Mouse (Mus musculus) liver, embryonic 16.5 days (tissue): ENCODE measurements at regions not wholly inside any gene's neighbourhood (a gene's known extent, or its start where the extent isn't known, plus 50 kb on each side); places are given as distances from the start of the nearest gene placed in this dataset.

ENCODE experiments used
- ATAC-seq: fragments of 200-750 bp; cut with Nextera tagmentation; 2 replicates; pipeline ENCODE4 v1.8.0; 2017; ENCODE audit warnings: low read depth, mild to moderate bottlenecking, moderate number of reproducible peaks, moderate library complexity
- H3K27ac ChIP-seq: fragments of 300-500 bp; sonication (generic); 2 replicates; pipeline ENCODE4 v1.5.1; 2014; ENCODE audit warnings: mild to moderate bottlenecking, low read length
- H3K27me3 ChIP-seq: fragments of 300-500 bp; sonication (generic); 2 replicates; pipeline ENCODE4 v1.6.1; 2014; ENCODE audit warnings: low read depth, low read length, mixed read lengths; ENCODE audit not compliant: control insufficient read depth, insufficient read depth
- H3K36me3 ChIP-seq: fragments of 300-500 bp; sonication (generic); 2 replicates; pipeline ENCODE4 v1.6.1; 2014; ENCODE audit warnings: mild to moderate bottlenecking; ENCODE audit not compliant: control insufficient read depth, insufficient read depth
- H3K4me1 ChIP-seq: fragments of 300-500 bp; sonication (generic); 2 replicates; pipeline ENCODE4 v1.6.1; 2014; ENCODE audit warnings: low read depth, low read length, mixed read lengths; ENCODE audit not compliant: control insufficient read depth
- H3K4me2 ChIP-seq: fragments of 300-500 bp; sonication (generic); 2 replicates; pipeline ENCODE4 v1.6.1; 2014; ENCODE audit warnings: low read depth, low read length, mixed read lengths
- H3K4me3 ChIP-seq: fragments of 300-500 bp; sonication (generic); 2 replicates; pipeline ENCODE4 v1.5.1; 2014; ENCODE audit warnings: low read depth, mild to moderate bottlenecking, low read length
- H3K9ac ChIP-seq: fragments of 300-500 bp; sonication (generic); 2 replicates; pipeline ENCODE4 v1.6.1; 2014; ENCODE audit warnings: low read depth, low read length
- H3K9me3 ChIP-seq: fragments of 300-500 bp; sonication (generic); replicated peaks from 2 replicates; pipeline ENCODE4 v1.6.1; 2016; ENCODE audit warnings: low read length; ENCODE audit not compliant: control insufficient read depth
- WGBS: fragments of 180-500 bp; shearing (Covaris S2); extraction: QIAGEN DNeasy Blood & Tissue Kit; methylation state at CpG from one replicate; pipeline ENCODE4 v1.1.7; 2014; ENCODE audit not compliant: insufficient replicate concordance; 5-methylcytosine and 5-hydroxymethylcytosine counted together

DNA sequence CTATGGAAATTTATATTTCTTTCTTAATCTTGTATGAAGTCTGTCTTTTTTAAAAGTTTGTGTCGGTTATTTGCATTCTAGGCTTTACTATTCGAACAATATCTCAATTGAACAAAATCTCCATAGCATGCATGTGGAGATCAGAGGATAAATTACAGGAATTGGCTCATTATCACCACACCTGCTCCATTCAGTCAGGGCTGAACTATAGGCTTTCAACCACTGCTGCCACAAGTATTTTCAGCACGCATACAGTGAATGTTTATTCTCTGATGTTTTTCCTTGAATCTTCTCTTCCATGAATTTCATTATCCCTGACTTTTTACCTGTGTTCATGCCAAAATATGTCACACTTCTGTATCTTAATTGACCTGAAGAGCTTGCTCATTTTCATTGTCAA is 207.2 kb downstream of the Etv1 start:
- no peak for ATAC-seq
- Histone ChIP-seq H3K9me3 (no peaks in the 10 kb centered on the region), H3K27ac (no peak overlapping the region), H3K9ac (no peak overlapping the region), H3K27me3 (no peaks in the 10 kb centered on the region), H3K4me2 (no peak overlapping the region), H3K4me3 (no peak overlapping the region), H3K36me3 (no peaks in the 10 kb centered on the region), H3K4me1 (no peaks in the 10 kb centered on the region)
- 66% methylated on average over 3 of the region's 3 CpGs for WGBS

DNA sequence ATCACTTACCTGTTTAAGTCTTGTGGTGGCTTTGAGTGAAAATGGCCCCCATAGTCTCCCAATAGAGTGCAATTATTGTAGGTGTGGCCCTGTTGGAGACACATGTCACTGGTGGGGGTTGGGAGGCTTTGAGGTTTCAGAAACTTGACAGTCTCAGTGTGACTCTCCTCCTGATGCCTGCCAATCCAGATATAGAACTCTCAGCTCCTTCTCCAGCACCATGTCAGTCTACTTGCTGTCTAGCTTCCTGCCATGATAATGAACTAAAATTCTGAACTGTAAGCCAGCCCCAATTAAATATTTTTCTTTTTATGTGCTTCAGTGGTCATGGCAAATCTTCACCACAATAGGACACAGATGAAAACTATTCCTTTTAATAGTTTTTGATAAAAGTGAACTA is 208.1 kb downstream of the Etv1 start:
- no peaks in the 10 kb centered on the region for H3K4me1 ChIP-seq
- H3K27me3 ChIP-seq, result no peaks in the 10 kb centered on the region
- no peak for ATAC-seq
- no peak overlapping the region for H3K4me2 ChIP-seq
- no peaks in the 10 kb centered on the region for H3K36me3 ChIP-seq
- H3K4me3 ChIP-seq, result no peak overlapping the region
- no peak overlapping the region for H3K9ac ChIP-seq
- no peak overlapping the region for H3K27ac ChIP-seq
- no peaks in the 10 kb centered on the region for H3K9me3 ChIP-seq

DNA sequence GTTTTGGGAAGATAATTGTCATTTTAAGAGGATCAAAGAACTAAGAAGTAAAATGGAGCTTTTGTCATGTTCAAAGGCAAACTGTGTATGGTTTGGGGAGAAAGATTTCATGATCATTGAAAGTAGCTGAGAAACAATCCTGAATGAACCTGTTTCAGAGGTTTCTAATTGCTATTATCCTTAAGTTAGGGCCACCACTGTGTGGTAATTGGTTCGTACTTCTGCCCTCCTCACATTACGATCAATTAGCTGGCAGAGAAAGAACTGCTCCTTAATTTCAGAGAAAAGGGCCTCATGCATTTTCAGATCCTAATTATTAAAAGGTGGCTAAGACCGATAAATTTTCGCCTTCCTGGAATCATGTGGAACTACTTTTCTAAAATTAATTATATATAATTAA is 208.6 kb downstream of the Etv1 start:
- Histone ChIP-seq H3K4me3 (no peak overlapping the region), H3K36me3 (no peaks in the 10 kb centered on the region), H3K9ac (no peak overlapping the region), H3K4me1 (no peaks in the 10 kb centered on the region), H3K27ac (no peak overlapping the region), H3K27me3 (no peaks in the 10 kb centered on the region), H3K9me3 (no peaks in the 10 kb centered on the region), H3K4me2 (no peak overlapping the region)
- WGBS, result 65% methylated on average over 4 of the region's 4 CpGs
- ATAC-seq, result no peak

DNA sequence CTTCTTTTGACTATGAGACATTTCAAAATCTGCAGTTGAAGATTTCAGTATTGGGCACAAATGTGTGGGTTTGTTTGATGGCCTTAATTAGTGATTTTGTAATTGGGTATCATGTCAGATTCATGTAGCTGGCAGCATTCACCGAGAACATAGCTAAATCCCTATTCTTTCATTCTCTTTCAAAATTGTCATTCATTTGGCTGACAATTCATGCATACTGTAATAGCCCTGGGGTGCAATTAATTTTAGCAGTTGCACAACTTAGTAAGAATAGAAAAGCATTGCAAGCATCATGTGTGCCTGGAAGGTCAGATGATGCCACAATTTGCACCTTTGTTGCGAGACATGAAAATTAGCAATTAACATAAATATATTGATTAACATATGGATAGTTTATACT is 248.0 kb downstream of the Etv1 start:
- no peak overlapping the region for H3K4me2 ChIP-seq
- no peak for ATAC-seq
- no peaks in the 10 kb centered on the region for H3K27me3 ChIP-seq
- H3K36me3 ChIP-seq, result no peaks in the 10 kb centered on the region
- no peaks in the 10 kb centered on the region for H3K4me1 ChIP-seq
- H3K4me3 ChIP-seq, result no peak overlapping the region
- no peak overlapping the region for H3K9ac ChIP-seq
- 63% methylated on average over 2 of the region's 2 CpGs for WGBS
- H3K27ac ChIP-seq, result no peak overlapping the region
- H3K9me3 ChIP-seq, result no peaks in the 10 kb centered on the region

DNA sequence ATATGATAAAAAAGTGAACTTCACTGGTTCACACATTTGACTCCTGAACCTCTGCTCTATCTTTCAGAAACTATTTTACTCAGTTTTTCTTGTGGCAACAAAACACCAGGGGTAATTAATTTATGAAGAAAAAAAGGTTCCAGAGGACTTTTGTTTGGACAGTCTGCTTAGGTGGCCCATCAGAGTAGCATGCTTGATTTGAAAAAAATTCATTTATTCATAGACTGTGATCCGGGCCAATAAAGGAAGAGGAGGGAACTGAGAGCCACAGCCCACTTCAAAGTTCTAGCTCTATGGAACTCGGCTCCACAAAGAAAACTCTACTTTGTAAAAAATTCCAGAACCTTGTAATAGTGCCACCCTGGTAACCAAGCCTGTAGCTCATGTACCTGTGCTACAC is 248.8 kb downstream of the Etv1 start:
- H3K4me2 ChIP-seq, result no peak overlapping the region
- H3K9me3 ChIP-seq, result no peaks in the 10 kb centered on the region
- no peaks in the 10 kb centered on the region for H3K36me3 ChIP-seq
- ATAC-seq, result no peak
- H3K9ac ChIP-seq, result no peak overlapping the region
- H3K4me1 ChIP-seq, result no peaks in the 10 kb centered on the region
- WGBS, result 52% methylated on average over 2 of the region's 2 CpGs
- no peaks in the 10 kb centered on the region for H3K27me3 ChIP-seq
- H3K4me3 ChIP-seq, result no peak overlapping the region
- no peak overlapping the region for H3K27ac ChIP-seq

DNA sequence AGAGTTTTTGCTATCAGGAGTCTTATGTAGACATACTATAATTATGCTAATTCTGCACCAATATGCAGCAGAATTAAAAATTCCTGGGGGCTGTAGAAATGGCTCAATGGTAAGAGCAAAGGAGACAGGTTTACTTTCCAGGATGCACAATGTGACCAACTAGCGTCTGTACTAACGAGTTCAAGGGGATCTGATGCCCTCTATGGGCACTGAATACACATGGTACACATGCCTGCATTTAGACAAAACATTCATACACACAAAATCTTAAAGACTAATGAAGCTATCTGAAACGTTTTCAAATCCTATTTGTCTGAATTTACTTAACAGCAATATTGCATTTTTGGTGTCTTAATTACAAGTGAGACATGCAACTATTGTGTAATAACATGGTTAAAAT is 254.8 kb downstream of the Etv1 start:
- Histone ChIP-seq H3K4me3 (no peak overlapping the region), H3K4me1 (no peaks in the 10 kb centered on the region)

DNA sequence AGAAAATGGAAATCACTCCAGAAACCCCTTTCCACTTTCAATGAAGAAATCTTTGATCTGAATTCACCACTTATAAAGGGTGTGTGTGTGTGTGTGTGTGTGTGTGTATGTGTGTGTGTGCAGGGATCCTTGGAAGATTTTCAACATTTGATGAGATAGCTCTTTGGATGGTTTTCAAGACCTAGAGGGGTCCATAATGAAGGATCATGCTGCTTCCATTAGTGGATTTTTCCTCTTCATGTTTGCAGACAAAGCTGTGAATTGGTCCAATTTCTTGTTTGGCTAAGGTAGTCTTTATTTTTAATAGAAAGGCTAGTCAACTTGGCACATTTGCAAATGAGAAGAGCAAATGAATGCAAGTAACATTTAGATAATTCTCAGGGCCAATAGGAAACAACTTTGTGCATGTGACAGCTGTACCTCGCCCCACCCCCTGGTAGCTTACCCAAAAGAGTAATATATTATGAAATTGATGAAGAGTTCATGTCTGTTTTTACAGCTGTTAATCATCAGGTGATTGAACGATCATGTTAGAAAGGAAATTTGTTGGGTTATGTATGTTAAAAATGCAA is 257.4 kb downstream of the Etv1 start:
- H3K9ac ChIP-seq, result no peak overlapping the region
- H3K36me3 ChIP-seq, result no peaks in the 10 kb centered on the region
- WGBS, result 57% methylated on average over 2 of the region's 2 CpGs
- H3K9me3 ChIP-seq, result no peaks in the 10 kb centered on the region
- H3K4me3 ChIP-seq, result no peak overlapping the region
- H3K27ac ChIP-seq, result no peak overlapping the region
- H3K27me3 ChIP-seq, result no peaks in the 10 kb centered on the region
- no peaks in the 10 kb centered on the region for H3K4me1 ChIP-seq
- ATAC-seq, result no peak
- H3K4me2 ChIP-seq, result no peak overlapping the region

More for the DNA sequence above, 254.8 kb downstream of the Etv1 start:
- Histone ChIP-seq H3K27ac (no peak overlapping the region), H3K9ac (no peak overlapping the region), H3K27me3 (no peaks in the 10 kb centered on the region), H3K4me2 (no peak overlapping the region), H3K9me3 (no peaks in the 10 kb centered on the region), H3K36me3 (no peaks in the 10 kb centered on the region)
- WGBS, result 40% methylated on average over 3 of the region's 3 CpGs
- no peak for ATAC-seq

DNA sequence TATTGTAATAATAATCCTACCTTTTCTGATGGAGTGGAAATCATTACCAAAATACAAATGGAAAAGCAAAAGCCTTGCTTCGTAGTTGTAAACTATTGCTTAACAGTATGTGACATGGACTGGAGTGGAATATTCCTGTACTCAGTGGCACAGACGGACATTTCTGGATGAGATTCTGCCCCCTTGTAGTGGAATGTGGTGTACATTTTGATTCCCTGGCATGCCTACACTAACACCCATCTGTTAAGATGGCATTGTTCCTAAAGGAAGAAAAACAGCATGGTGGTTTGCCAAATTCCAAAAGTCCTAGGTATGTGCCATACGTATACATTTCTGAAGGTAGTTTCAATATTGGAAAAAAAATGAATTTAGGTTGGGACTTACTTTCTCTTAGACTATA is 258.9 kb downstream of the Etv1 start:
- no peak for ATAC-seq
- Histone ChIP-seq H3K27ac (no peak overlapping the region), H3K27me3 (no peaks in the 10 kb centered on the region), H3K9ac (no peak overlapping the region), H3K36me3 (no peaks in the 10 kb centered on the region), H3K4me3 (no peak overlapping the region), H3K4me2 (no peak overlapping the region), H3K9me3 (no peaks in the 10 kb centered on the region), H3K4me1 (no peaks in the 10 kb centered on the region)
- 65% methylated on average over 3 of the region's 3 CpGs for WGBS

DNA sequence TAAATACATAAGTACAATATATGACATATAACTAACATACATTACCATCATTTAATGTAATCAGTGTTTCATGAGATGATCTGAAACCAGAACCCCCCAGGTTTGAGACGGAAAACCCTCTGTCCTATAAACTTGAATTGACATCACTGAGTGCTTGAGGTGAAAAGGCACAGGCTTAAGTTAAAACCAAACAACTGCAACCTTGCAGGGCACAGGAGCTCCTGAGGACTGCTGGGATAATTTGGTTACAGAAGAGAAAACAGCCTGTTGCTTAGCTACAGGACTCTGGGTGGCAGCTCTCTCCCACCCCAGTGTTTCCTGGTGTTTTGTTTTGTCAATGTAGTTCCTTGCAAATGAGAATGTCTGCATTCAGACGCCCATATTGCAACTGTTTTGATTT is 259.5 kb downstream of the Etv1 start:
- Histone ChIP-seq H3K9me3 (no peaks in the 10 kb centered on the region), H3K4me1 (no peaks in the 10 kb centered on the region)
- no peak for ATAC-seq

DNA sequence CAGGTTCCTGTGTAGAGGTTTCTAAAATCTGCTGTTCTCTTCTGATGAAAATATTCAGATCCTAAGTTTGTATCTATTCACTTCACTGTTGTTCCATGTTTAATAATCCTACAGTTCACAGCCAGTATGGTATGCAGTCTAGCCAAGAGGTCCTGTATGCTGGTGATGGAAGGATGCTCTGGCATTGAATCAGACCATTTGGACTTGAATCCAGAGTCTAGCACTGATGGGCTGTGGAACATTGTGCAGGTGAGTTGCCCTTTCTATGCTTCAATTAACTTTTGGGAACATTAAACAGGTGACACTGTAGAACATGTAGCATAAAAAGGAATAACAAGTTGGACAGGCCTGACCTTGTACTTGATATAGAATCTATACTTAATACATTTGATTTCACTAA is 267.9 kb downstream of the Etv1 start:
- no peak overlapping the region for H3K27ac ChIP-seq
- no peaks in the 10 kb centered on the region for H3K9me3 ChIP-seq
- no peak for ATAC-seq
- H3K36me3 ChIP-seq, result no peaks in the 10 kb centered on the region
- H3K4me3 ChIP-seq, result no peak overlapping the region
- H3K4me2 ChIP-seq, result no peak overlapping the region
- H3K9ac ChIP-seq, result no peak overlapping the region
- no peaks in the 10 kb centered on the region for H3K4me1 ChIP-seq
- H3K27me3 ChIP-seq, result no peaks in the 10 kb centered on the region

More for the DNA sequence above, 259.5 kb downstream of the Etv1 start:
- 47% methylated on average over 2 of the region's 2 CpGs for WGBS
- H3K9ac ChIP-seq, result no peak overlapping the region
- H3K4me2 ChIP-seq, result no peak overlapping the region
- no peaks in the 10 kb centered on the region for H3K27me3 ChIP-seq
- no peak overlapping the region for H3K27ac ChIP-seq
- no peak overlapping the region for H3K4me3 ChIP-seq
- no peaks in the 10 kb centered on the region for H3K36me3 ChIP-seq
